Mouse (Mus musculus) limb, embryonic 13.5 days (tissue): ENCODE measurements around the gene Flt3l. TPM values are rescaled to one million over a fixed set of nuclear protein-coding genes. Genes with fewer than 3 reads are reported as not detected.

Experiments used
- ATAC-seq: fragments of 200-750 bp; cut with Nextera tagmentation; 2 replicates; pipeline ENCODE4 v1.8.0; 2017; ENCODE audit warnings: low read depth, moderate number of reproducible peaks, moderate TSS enrichment; ENCODE audit not compliant: low FRiP score
- H3K27ac ChIP-seq: fragments of 300-500 bp; sonication (generic); 2 replicates; pipeline ENCODE4 v1.5.1; 2015; ENCODE audit warnings: inconsistent platforms, mild to moderate bottlenecking, moderate library complexity
- H3K27me3 ChIP-seq: fragments of 300-500 bp; sonication (generic); 2 replicates; pipeline ENCODE4 v1.6.1; 2015; ENCODE audit warnings: mild to moderate bottlenecking, inconsistent platforms
- H3K36me3 ChIP-seq: fragments of 300-500 bp; sonication (generic); 2 replicates; pipeline ENCODE4 v1.6.1; 2015; ENCODE audit warnings: inconsistent platforms, mild to moderate bottlenecking, moderate library complexity
- H3K4me1 ChIP-seq: fragments of 300-500 bp; sonication (generic); 2 replicates; pipeline ENCODE4 v1.6.1; 2015; ENCODE audit warnings: inconsistent platforms
- H3K4me2 ChIP-seq: fragments of 300-500 bp; sonication (generic); replicated peaks from 2 replicates; pipeline ENCODE4 v1.6.1; 2015; ENCODE audit warnings: inconsistent platforms, mild to moderate bottlenecking, moderate library complexity
- H3K4me3 ChIP-seq: fragments of 300-500 bp; sonication (generic); 2 replicates; pipeline ENCODE4 v1.5.1; 2015; ENCODE audit warnings: moderate library complexity, mild to moderate bottlenecking, inconsistent platforms
- H3K9ac ChIP-seq: fragments of 300-500 bp; sonication (generic); 2 replicates; pipeline ENCODE4 v1.6.1; 2015; ENCODE audit warnings: mild to moderate bottlenecking, inconsistent platforms
- H3K9me3 ChIP-seq: fragments of 300-500 bp; sonication (generic); 2 replicates; pipeline ENCODE4 v1.6.1; 2016; ENCODE audit warnings: inconsistent platforms
- WGBS: fragments of 180-500 bp; shearing (Covaris S2); methylation state at CpG from one replicate; pipeline ENCODE4 v1.1.7; 2015; 5-methylcytosine and 5-hydroxymethylcytosine counted together
- polyA plus RNA-seq: library from polyadenylated mRNA; unstranded; fragments of >200 nt; fragmentation: Nextera tagmentation; extraction: Ambion mirVana; gene quantifications from 2 replicates; pipeline ENCODE4 v1.2.1, GENCODE M21; 2015

Gene Flt3l
- polyA plus RNA-seq, result 1.0 and 1.2 TPM in 2 replicates

- ATAC-seq, result peak; percentile 77
- WGBS, result 1% methylated on average over 29 of the region's 29 CpGs
Observed at GRCm38 (mm10) chr7:45135993-45136567, at the start of gene Flt3l, which contains the start of gene Gm45713. Gene Flt3l (minus strand): TSS chr7:45136432. Gene Gm45713 (minus strand): TSS chr7:45136231.

GRCm38 (mm10) chr7:45185921-45186320 lies 49.7 kb upstream of the Flt3l start:
- WGBS, result 50% methylated on average over 7 of the region's 7 CpGs
- Histone ChIP-seq H3K27ac (no peak overlapping the region), H3K4me1 (peaks cover 14% of the 10 kb centered on the region), H3K9ac (peak overlapping the region; percentile 5; the same call in 1 of the 2 replicates), H3K9me3 (no peaks in the 10 kb centered on the region), H3K36me3 (no peaks in the 10 kb centered on the region), H3K4me3 (no peak overlapping the region), H3K4me2 (no peak overlapping the region), H3K27me3 (peaks cover 82% of the 10 kb centered on the region)
- no peak for ATAC-seq

More at GRCm38 (mm10) chr7:45135993-45136567, at the start of gene Flt3l, which contains the start of gene Gm45713:
- Histone ChIP-seq H3K4me3 (peak within 1 kb of the TSS; percentile 58), H3K9me3 (no peaks in the 10 kb centered on the region), H3K4me2 (peak within 1 kb of the TSS; percentile 80), H3K36me3 (no peaks in the 10 kb centered on the region; the same call in 1 of the 2 replicates), H3K27ac (no peak within 1 kb of the TSS), H3K27me3 (peaks cover 31% of the 10 kb centered on the region), H3K4me1 (0 out of 2 replicates have a peak, but pooled peaks cover 7% of the 10 kb centered on the region), H3K9ac (peak within 1 kb of the TSS; percentile 75)

GRCm38 (mm10) chr7:45183672-45184071 lies 47.4 kb upstream of the Flt3l start:
- Histone ChIP-seq H3K4me2 (no peak overlapping the region), H3K9ac (no peak overlapping the region), H3K27me3 (peaks cover 87% of the 10 kb centered on the region), H3K9me3 (no peaks in the 10 kb centered on the region), H3K4me1 (peaks cover 16% of the 10 kb centered on the region), H3K27ac (no peak overlapping the region), H3K36me3 (no peaks in the 10 kb centered on the region), H3K4me3 (no peak overlapping the region)
- WGBS, result 62% methylated on average over 7 of the region's 7 CpGs
- ATAC-seq, result no peak

GRCm38 (mm10) chr7:45182606-45183005 lies 46.4 kb upstream of the Flt3l start:
- Histone ChIP-seq H3K4me2 (peak overlapping the region; percentile 61), H3K4me1 (peaks cover 16% of the 10 kb centered on the region), H3K4me3 (peak overlapping the region; percentile 34), H3K36me3 (no peaks in the 10 kb centered on the region), H3K9me3 (no peaks in the 10 kb centered on the region), H3K27me3 (peaks cover 90% of the 10 kb centered on the region), H3K9ac (peak overlapping the region; percentile 53), H3K27ac (no peak overlapping the region)
- 18% methylated on average over 11 of the region's 11 CpGs for WGBS
- no peak for ATAC-seq

GRCm38 (mm10) chr7:45182199-45182601 lies 46.0 kb upstream of the Flt3l start:
- no peaks in the 10 kb centered on the region for H3K9me3 ChIP-seq
- peak overlapping the region; percentile 61 for H3K4me2 ChIP-seq
- H3K27me3 ChIP-seq, result peaks cover 94% of the 10 kb centered on the region
- peaks cover 16% of the 10 kb centered on the region for H3K4me1 ChIP-seq
- peak overlapping the region; percentile 34 for H3K4me3 ChIP-seq
- peak; percentile 89 for ATAC-seq
- no peak overlapping the region for H3K27ac ChIP-seq
- no peaks in the 10 kb centered on the region for H3K36me3 ChIP-seq
- peak overlapping the region; percentile 53; the same call in 1 of the 2 replicates for H3K9ac ChIP-seq
- under 1% methylated on average over 34 of the region's 34 CpGs for WGBS

- no peak overlapping the region for H3K27ac ChIP-seq
- no peaks in the 10 kb centered on the region for H3K36me3 ChIP-seq
- H3K4me1 ChIP-seq, result peaks cover 16% of the 10 kb centered on the region
- H3K9me3 ChIP-seq, result no peaks in the 10 kb centered on the region
- H3K27me3 ChIP-seq, result peaks cover 98% of the 10 kb centered on the region
- WGBS, result 6% methylated on average over 35 of the region's 35 CpGs
- peak overlapping the region; percentile 12 for H3K4me3 ChIP-seq
- no peak overlapping the region for H3K9ac ChIP-seq
- peak; percentile 2; the same call in 1 of the 2 replicates for ATAC-seq
- H3K4me2 ChIP-seq, result 0 out of 2 replicates have a peak overlapping the region, but pooled peaks have one; percentile 12
Observed at GRCm38 (mm10) chr7:45181540-45181939, 45.3 kb upstream of the Flt3l start.

- Histone ChIP-seq H3K4me1 (peaks cover 17% of the 10 kb centered on the region), H3K4me3 (peak within 1 kb of the TSS; percentile 12), H3K27me3 (peaks cover 99% of the 10 kb centered on the region), H3K9ac (no peak within 1 kb of the TSS), H3K9me3 (no peaks in the 10 kb centered on the region), H3K27ac (no peak within 1 kb of the TSS), H3K36me3 (no peaks in the 10 kb centered on the region), H3K4me2 (0 out of 2 replicates have a peak within 1 kb of the TSS, but pooled peaks have one; percentile 12)
- no peak for ATAC-seq
- WGBS, result 10% methylated on average over 20 of the region's 20 CpGs
Observed at GRCm38 (mm10) chr7:45180896-45181477, 44.8 kb upstream of the Flt3l start, which contains the start of gene Pth2. Gene Pth2 (plus strand): TSS chr7:45180995.

GRCm38 (mm10) chr7:45179469-45179868 lies 43.2 kb upstream of the Flt3l start, which contains the start of gene Gfy:
Gene Gfy (minus strand): TSS chr7:45179569.
- 0 out of 2 replicates have a peak, but pooled peaks cover 4% of the 10 kb centered on the region for H3K9me3 ChIP-seq
- H3K27ac ChIP-seq, result no peak within 1 kb of the TSS
- H3K4me1 ChIP-seq, result peaks cover 27% of the 10 kb centered on the region
- H3K27me3 ChIP-seq, result peaks cover 100% of the 10 kb centered on the region
- 31% methylated on average over 7 of the region's 7 CpGs for WGBS
- H3K4me3 ChIP-seq, result no peak within 1 kb of the TSS
- no peak for ATAC-seq
- H3K4me2 ChIP-seq, result no peak within 1 kb of the TSS
- H3K36me3 ChIP-seq, result no peaks in the 10 kb centered on the region
- no peak within 1 kb of the TSS for H3K9ac ChIP-seq

- 19% methylated on average over 7 of the region's 7 CpGs for WGBS
- H3K9ac ChIP-seq, result no peak overlapping the region
- no peak overlapping the region for H3K27ac ChIP-seq
- 0 out of 2 replicates have a peak, but pooled peaks cover 4% of the 10 kb centered on the region for H3K9me3 ChIP-seq
- peaks cover 27% of the 10 kb centered on the region for H3K4me1 ChIP-seq
- H3K4me3 ChIP-seq, result no peak overlapping the region
- no peaks in the 10 kb centered on the region for H3K36me3 ChIP-seq
- peaks cover 98% of the 10 kb centered on the region for H3K27me3 ChIP-seq
- ATAC-seq, result no peak
- no peak overlapping the region for H3K4me2 ChIP-seq
Observed at GRCm38 (mm10) chr7:45178550-45178949, 42.3 kb upstream of the Flt3l start.

GRCm38 (mm10) chr7:45176356-45176755 lies 40.1 kb upstream of the Flt3l start:
- 2% methylated on average over 31 of the region's 31 CpGs for WGBS
- Histone ChIP-seq H3K27me3 (peaks cover 97% of the 10 kb centered on the region), H3K4me2 (peak overlapping the region; percentile 56), H3K36me3 (no peaks in the 10 kb centered on the region), H3K9me3 (0 out of 2 replicates have a peak, but pooled peaks cover 4% of the 10 kb centered on the region), H3K27ac (no peak overlapping the region), H3K4me3 (peak overlapping the region; percentile 29), H3K9ac (peak overlapping the region; percentile 39; the same call in 1 of the 2 replicates), H3K4me1 (peaks cover 19% of the 10 kb centered on the region)
- no peak for ATAC-seq

- 3% methylated on average over 23 of the region's 23 CpGs for WGBS
Observed at GRCm38 (mm10) chr7:45175929-45176328, 39.7 kb upstream of the Flt3l start.

GRCm38 (mm10) chr7:45175398-45175797 lies 39.2 kb upstream of the Flt3l start:
- 2% methylated on average over 13 of the region's 13 CpGs for WGBS
- ATAC-seq, result no peak
- H3K4me2 ChIP-seq, result no peak overlapping the region

More at GRCm38 (mm10) chr7:45175929-45176328, 39.7 kb upstream of the Flt3l start:
- Histone ChIP-seq H3K4me1 (peaks cover 17% of the 10 kb centered on the region), H3K9me3 (0 out of 2 replicates have a peak, but pooled peaks cover 4% of the 10 kb centered on the region), H3K4me3 (peak overlapping the region; percentile 29), H3K4me2 (peak overlapping the region; percentile 56), H3K27me3 (peaks cover 97% of the 10 kb centered on the region), H3K27ac (no peak overlapping the region), H3K36me3 (no peaks in the 10 kb centered on the region), H3K9ac (peak overlapping the region; percentile 39; the same call in 1 of the 2 replicates)
- no peak for ATAC-seq

More at GRCm38 (mm10) chr7:45175398-45175797, 39.2 kb upstream of the Flt3l start:
- H3K9ac ChIP-seq, result no peak overlapping the region
- H3K27me3 ChIP-seq, result peaks cover 97% of the 10 kb centered on the region
- H3K9me3 ChIP-seq, result peaks cover 8% of the 10 kb centered on the region
- H3K4me3 ChIP-seq, result no peak overlapping the region
- no peaks in the 10 kb centered on the region for H3K36me3 ChIP-seq
- no peak overlapping the region for H3K27ac ChIP-seq
- peaks cover 15% of the 10 kb centered on the region for H3K4me1 ChIP-seq
